Mouse (Mus musculus) layer of hippocampus, adult 9-10 months (tissue): Measurements from ENCODE around the gene Nudt12.

Experiments
- DNase-seq: peaks from one replicate; pipeline ENCODE4 v3.0.0; 2022; ENCODE audit warnings: low spot score

Gene Nudt12

DNA sequence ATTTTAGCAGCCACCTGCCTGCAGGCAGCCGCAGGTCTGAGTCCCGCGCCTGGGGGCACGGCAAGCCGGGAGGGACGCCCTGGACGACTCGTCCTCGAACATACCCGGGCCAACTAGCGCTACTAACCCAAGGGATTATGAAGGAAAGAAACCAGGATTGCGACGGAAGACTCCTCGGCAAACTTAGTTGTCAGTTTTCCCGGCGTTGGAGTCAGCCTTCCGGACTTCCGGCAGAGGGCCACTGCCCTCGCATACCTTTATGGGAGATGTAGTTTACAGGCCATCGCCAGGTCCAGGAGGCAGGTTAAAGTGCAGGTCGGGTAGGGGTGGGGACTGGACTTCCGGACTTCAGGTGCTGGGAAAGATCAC, at the start of gene Nudt12:
Nudt12 (minus strand) TSS at position 282 of the 369 bp plus-strand sequence.
- peak; percentile 2 for DNase-seq

DNA sequence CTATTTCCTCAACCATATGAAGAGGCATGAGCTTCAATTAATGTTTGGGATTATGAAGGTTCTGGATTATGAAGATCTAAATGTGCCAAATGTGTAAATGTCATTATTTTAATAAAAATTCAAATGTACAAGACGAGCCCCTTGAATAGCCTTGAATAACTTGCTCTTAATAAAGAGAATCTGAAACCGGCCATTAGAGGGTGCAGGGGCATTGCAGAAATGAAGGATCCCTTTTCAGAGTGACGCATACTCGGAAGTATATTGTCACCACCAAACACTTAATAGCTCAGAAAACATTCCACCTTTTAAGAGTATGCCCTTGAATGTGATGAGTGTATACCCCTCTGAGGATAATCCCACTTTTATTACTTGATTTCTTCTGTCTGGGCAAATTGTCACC, 40.1 kb upstream of the Nudt12 start:
- peak; percentile 5 for DNase-seq

- DNase-seq = peak; percentile 2
Observed at GRCm38 (mm10) chr17:59039754-59040153, 26.6 kb upstream of the Nudt12 start.

GRCm38 (mm10) chr17:59033445-59033844, 20.3 kb upstream of the Nudt12 start:
- no peak for DNase-seq

- DNase-seq = no peak
Observed at GRCm38 (mm10) chr17:59026336-59026735, 13.2 kb upstream of the Nudt12 start.

GRCm38 (mm10) chr17:59024502-59024901, 11.3 kb upstream of the Nudt12 start:
- DNase-seq = no peak

GRCm38 (mm10) chr17:59023971-59024370, 10.8 kb upstream of the Nudt12 start:
- DNase-seq = no peak

- DNase-seq = no peak
Observed at GRCm38 (mm10) chr17:59018666-59019065, 5.5 kb upstream of the Nudt12 start.

- DNase-seq = no peak
Observed at GRCm38 (mm10) chr17:59012421-59013090, 616 bp downstream of the Nudt12 start.

GRCm38 (mm10) chr17:59011546-59012307, 1.4 kb downstream of the Nudt12 start:
- no peak for DNase-seq

GRCm38 (mm10) chr17:58991275-58991674, 21.9 kb downstream of the Nudt12 start, which contains the start of gene Pdzph1:
Pdzph1 (minus strand) TSS chr17:58991375.
- DNase-seq = no peak

DNA sequence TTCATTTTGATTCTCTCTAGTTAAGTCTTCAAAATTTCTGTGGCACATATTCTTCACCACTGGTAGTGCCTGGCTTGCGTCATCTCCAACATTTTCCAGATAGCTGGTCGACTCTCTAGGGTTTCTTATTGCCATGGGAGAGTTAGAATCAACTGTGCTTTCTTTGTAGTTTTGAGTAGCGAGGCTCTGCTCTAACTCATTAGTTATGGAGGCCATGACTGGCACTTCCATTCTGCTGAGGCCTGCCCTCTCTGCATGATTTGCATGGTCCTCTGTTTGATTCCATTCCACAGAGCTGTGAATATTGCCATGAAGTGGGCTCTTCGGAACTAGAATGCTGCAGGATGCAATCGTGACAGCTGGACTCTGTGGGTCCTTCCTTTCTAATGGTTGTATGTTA, 39.9 kb downstream of the Nudt12 start:
- no peak for DNase-seq

- peak; percentile 3 for DNase-seq
Observed at GRCm38 (mm10) chr17:58959905-58960304, 53.3 kb downstream of the Nudt12 start.

GRCm38 (mm10) chr17:58957055-58957454, 56.1 kb downstream of the Nudt12 start:
- DNase-seq = no peak
